Mouse (Mus musculus) heart, embryonic 14.5 days (tissue): Measurements from ENCODE around the gene Tatdn2. TPM values are rescaled to one million over a fixed set of nuclear protein-coding genes. Genes with fewer than 3 reads are reported as not detected.
"Not testable (repeated sequence)": the region's sequence is repeated elsewhere in the genome, so short reads cannot be mapped to it uniquely, and the experiment has no call there.

Experiments used
- ATAC-seq: fragments of 200-750 bp; cut with Nextera tagmentation; 2 replicates; pipeline ENCODE4 v1.8.0; 2017; ENCODE audit warnings: low read depth, moderate TSS enrichment; ENCODE audit not compliant: insufficient number of reproducible peaks, insufficient read depth, low FRiP score
- H3K27ac ChIP-seq, 2 experiments: fragments of 200-500 bp in 1 of 2; fragments of 300-500 bp in 1 of 2; sonication (generic) in 1 of 2; replicated peaks in 1 of 2; 2 replicates each; pipeline ENCODE4 v1.5.1; 2012 to 2014; ENCODE audit warnings: low read depth in 2 of 2, low read length in 2 of 2, control low read depth in 1 of 2, mild to moderate bottlenecking in 1 of 2, mixed read lengths in 1 of 2; ENCODE audit not compliant: control insufficient read depth in 1 of 2, insufficient read depth in 1 of 2
- H3K27me3 ChIP-seq: fragments of 300-500 bp; sonication (generic); 2 replicates; pipeline ENCODE4 v1.6.1; 2014; ENCODE audit warnings: mild to moderate bottlenecking, low read length, control low read depth; ENCODE audit not compliant: control insufficient read depth, insufficient read depth
- H3K36me3 ChIP-seq: fragments of 300-500 bp; sonication (generic); 2 replicates; pipeline ENCODE4 v1.6.1; 2014; ENCODE audit warnings: mild to moderate bottlenecking, control low read depth, low read length, mixed read lengths; ENCODE audit not compliant: control insufficient read depth, insufficient read depth
- H3K4me1 ChIP-seq, 2 experiments: fragments of 200-500 bp in 1 of 2; fragments of 300-500 bp in 1 of 2; sonication (generic) in 1 of 2; 2 replicates each; pipeline ENCODE4 v1.6.1; 2012 to 2014; ENCODE audit warnings: low read length in 2 of 2, control low read depth in 1 of 2, mixed read lengths in 1 of 2; ENCODE audit not compliant: control insufficient read depth in 2 of 2, insufficient read depth in 2 of 2
- H3K4me2 ChIP-seq: fragments of 300-500 bp; sonication (generic); 2 replicates; pipeline ENCODE4 v1.6.1; 2014; ENCODE audit warnings: mild to moderate bottlenecking, low read length
- H3K4me3 ChIP-seq, 2 experiments: fragments of 200-500 bp in 1 of 2; fragments of 300-500 bp in 1 of 2; sonication (generic) in 1 of 2; 2 replicates each; pipeline ENCODE4 v1.5.1; 2012 to 2014; ENCODE audit warnings: low read length in 2 of 2, mild to moderate bottlenecking in 2 of 2, control low read depth in 1 of 2, low read depth in 1 of 2, moderate library complexity in 1 of 2; ENCODE audit not compliant: control insufficient read depth in 1 of 2, insufficient read depth in 1 of 2
- H3K9ac ChIP-seq: fragments of 300-500 bp; sonication (generic); 2 replicates; pipeline ENCODE4 v1.6.1; 2014; ENCODE audit warnings: mild to moderate bottlenecking, low read length
- H3K9me3 ChIP-seq: fragments of 300-500 bp; sonication (generic); 2 replicates; pipeline ENCODE4 v1.6.1; 2016; ENCODE audit warnings: low read length, control low read depth; ENCODE audit not compliant: control insufficient read depth
- WGBS: fragments of 180-500 bp; shearing (Covaris S2); extraction: QIAGEN DNeasy Blood & Tissue Kit; methylation state at CpG from one replicate; pipeline ENCODE4 v1.1.7; 2014; 5-methylcytosine and 5-hydroxymethylcytosine counted together
- polyA plus RNA-seq: library from polyadenylated mRNA; unstranded; fragments of >200 nt; fragmentation: Nextera tagmentation; extraction: Ambion mirVana; gene quantifications from 2 replicates; pipeline ENCODE4 v1.2.1, GENCODE M21; 2014

The Tatdn2 gene
- polyA plus RNA-seq, 1 experiment from 2014 or later, result 0.93 TPM

DNA sequence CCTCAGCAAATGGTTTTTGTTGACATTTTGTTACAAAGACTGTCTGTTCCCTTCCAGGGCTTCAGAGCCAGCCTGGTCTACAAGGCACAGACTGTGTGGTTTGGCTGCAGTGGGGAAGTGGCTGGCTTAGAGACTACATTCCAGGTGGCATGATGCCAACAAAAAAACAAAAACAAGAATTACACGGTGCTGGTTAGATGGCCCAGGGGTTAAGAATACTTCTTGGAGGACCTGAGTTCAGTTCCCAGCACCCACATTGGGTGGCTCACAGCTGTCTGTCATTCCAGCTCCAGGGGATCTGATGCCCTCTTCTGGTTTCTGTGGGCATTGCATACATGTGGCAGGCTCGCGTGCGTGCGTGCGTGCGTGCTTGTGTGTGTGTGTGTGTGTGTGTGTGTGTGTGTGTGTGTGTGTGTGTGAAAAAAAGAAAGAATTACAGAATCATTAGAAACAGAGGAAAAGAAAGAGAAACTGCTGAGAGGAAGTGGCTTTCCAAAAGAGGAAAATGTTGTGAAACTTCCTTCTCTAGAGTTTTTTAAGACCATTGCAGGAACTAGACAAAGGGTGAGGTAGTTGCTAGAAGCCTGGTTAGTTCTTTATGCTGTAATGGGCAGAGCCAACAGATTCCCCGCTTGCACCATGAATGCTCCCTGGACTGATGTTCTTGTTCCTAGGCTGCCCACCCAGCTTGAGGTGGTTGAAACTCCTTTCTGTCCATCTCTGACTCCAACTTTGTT lies 33.7 kb upstream of the Tatdn2 start:
- ATAC-seq, result no peak
- Histone ChIP-seq H3K27me3 (no peaks in the 10 kb centered on the region), H3K4me3 (no peak overlapping the region), H3K27ac (no peak overlapping the region), H3K9ac (no peak overlapping the region), H3K4me2 (no peak overlapping the region), H3K36me3 (no peaks in the 10 kb centered on the region), H3K9me3 (0 out of 2 replicates have a peak, but pooled peaks cover 3% of the 10 kb centered on the region), H3K4me1 (peaks cover 22 to 28% of the 10 kb centered on the region in 2 experiments)
- 86% methylated on average over 8 of the region's 8 CpGs for WGBS

DNA sequence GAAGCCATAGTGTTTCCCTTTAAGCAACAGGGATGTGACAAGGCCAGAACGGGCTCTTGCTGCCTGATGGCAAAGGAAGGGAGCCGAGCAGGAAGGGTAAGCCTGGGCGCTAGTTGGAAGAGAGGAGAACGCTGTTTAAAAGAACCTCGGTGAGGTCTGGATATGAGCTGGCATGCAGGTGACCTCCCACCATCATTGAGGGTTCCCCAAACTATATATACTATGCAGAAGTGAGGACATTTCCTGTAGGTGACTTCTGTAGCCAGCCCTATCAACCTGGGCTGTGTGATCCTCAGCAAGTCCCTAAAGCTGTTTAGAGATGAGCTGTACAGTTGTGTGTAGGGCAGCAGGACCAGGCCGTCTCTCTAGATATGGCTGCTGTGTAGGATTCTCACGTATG lies 32.5 kb upstream of the Tatdn2 start:
- Histone ChIP-seq H3K4me3 (no peak overlapping the region), H3K27ac (no peak overlapping the region), H3K36me3 (no peaks in the 10 kb centered on the region), H3K4me2 (no peak overlapping the region), H3K27me3 (no peaks in the 10 kb centered on the region), H3K9me3 (0 out of 2 replicates have a peak, but pooled peaks cover 3% of the 10 kb centered on the region), H3K4me1 (peaks cover 28 to 37% of the 10 kb centered on the region in 2 experiments), H3K9ac (no peak overlapping the region)
- ATAC-seq, result no peak
- 77% methylated on average over 7 of the region's 7 CpGs for WGBS

DNA sequence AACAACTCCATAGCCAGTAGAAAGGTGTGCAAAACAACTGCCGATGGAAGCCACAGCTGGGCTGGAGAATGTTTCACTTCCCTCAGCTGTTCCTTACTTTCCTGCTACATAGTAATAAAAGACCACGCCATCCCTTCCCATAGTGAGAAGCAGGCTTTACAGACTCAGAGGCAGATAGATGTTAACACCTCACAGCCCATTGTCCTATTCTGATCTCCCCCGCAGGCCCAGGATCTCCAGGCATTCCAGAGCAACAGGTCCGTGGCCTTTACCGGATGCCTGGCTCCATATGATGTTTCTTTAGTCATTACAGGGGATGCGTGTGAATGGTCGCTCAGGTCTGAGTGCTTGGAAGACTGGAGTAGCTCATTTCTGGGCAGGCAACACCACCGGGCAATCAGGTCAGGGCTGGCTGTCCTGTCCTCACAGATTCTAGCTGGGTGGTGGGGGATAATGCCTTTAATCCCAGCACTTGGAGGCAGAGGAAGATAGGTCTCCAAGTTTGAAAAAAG lies 29.2 kb upstream of the Tatdn2 start:
- H3K9ac ChIP-seq, result no peak overlapping the region
- no peak overlapping the region for H3K4me2 ChIP-seq
- H3K27me3 ChIP-seq, result no peaks in the 10 kb centered on the region
- H3K9me3 ChIP-seq, result 0 out of 2 replicates have a peak, but pooled peaks cover 3% of the 10 kb centered on the region
- ATAC-seq, result no peak
- H3K36me3 ChIP-seq, result no peaks in the 10 kb centered on the region
- peaks cover 13 to 17% of the 10 kb centered on the region in 2 experiments for H3K4me1 ChIP-seq
- 48% methylated on average over 8 of the region's 8 CpGs for WGBS
- H3K4me3 ChIP-seq, result no peak overlapping the region
- H3K27ac ChIP-seq, result peak overlapping the region; percentile 44 to 53; a peak in 2 of 4 replicates

DNA sequence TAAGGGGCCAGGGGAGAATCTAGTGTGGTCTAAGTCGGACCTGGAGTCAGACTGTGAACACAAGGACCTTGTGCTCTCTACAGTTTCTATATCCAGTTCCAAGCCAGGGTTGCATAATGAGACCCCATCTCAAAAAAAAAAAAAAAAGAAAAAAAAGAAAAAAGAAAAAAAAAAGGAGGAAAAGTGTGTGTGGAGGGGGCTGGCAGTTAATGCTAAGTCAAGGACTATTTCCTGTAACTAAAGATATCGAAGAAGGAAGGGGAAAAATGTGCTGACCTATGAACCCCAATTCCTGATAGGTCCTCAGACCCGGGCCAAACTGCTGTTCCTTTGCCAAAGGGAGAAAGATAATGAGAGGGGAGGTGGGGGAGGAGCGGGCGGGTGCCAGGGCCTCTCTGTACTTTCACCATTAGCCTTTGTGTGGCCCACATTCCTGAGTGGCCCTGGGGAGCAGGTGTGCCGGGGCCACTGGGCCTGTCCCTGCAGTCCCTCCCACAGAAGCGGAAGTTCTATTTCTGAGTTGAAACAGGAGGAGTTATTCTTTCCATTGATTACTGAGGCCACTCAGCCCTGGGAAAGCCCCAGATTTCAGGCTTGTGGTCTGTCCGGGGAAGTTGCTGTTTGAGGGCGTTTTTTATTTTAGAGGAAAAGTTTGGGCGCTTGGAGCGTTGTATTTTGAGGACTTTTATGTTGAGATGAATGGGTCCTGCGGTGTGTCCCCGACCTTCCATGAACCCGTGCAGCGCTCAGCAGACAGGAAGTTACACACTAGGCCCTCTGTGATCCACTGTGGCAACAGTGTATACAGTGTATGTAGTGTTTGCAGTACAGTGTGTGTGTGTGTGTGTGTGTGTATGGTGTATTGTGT lies 28.3 kb upstream of the Tatdn2 start:
- H3K9ac ChIP-seq, result no peak overlapping the region; the same call in 1 of the 2 replicates
- H3K4me1 ChIP-seq, result peaks cover 13 to 17% of the 10 kb centered on the region in 2 experiments
- H3K9me3 ChIP-seq, result no peaks in the 10 kb centered on the region
- no peak overlapping the region for H3K4me3 ChIP-seq
- H3K4me2 ChIP-seq, result peak overlapping the region; percentile 18; the same call in 1 of the 2 replicates
- H3K36me3 ChIP-seq, result peaks cover 4% of the 10 kb centered on the region; the same call in 1 of the 2 replicates
- peak overlapping the region; percentile 9 to 77; a peak in 3 of 4 replicates for H3K27ac ChIP-seq
- peak; percentile 32; the same call in 1 of the 2 replicates for ATAC-seq
- 44% methylated on average over 15 of the region's 15 CpGs for WGBS
- H3K27me3 ChIP-seq, result no peaks in the 10 kb centered on the region

DNA sequence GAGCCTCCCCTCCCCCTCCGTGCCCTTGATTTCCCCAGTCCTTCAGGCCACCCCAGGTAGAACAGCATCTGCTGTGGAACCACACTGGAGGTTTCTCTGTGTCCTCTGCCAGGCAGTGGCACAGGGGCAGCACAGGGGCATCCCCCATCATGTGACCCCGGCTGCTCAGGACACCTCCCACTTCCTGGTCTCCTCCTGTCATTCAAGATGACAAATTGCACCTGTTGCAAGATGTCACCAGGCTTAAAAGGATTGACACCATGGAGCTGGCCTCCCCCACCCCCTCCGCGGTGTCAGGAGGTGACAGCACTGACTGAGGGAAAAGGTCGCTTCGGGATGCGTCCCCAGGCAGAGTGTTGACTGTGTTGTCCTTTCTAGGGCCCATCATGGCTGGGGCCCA lies 27.0 kb upstream of the Tatdn2 start:
- no peak for ATAC-seq
- peaks cover 4% of the 10 kb centered on the region; the same call in 1 of the 2 replicates for H3K36me3 ChIP-seq
- H3K27ac ChIP-seq, result no peak overlapping the region
- no peak overlapping the region for H3K9ac ChIP-seq
- no peaks in the 10 kb centered on the region for H3K27me3 ChIP-seq
- no peak overlapping the region for H3K4me3 ChIP-seq
- no peak overlapping the region for H3K4me2 ChIP-seq
- no peaks in the 10 kb centered on the region for H3K9me3 ChIP-seq
- 44% methylated on average over 7 of the region's 7 CpGs for WGBS
- peaks cover 13 to 17% of the 10 kb centered on the region in 2 experiments for H3K4me1 ChIP-seq

DNA sequence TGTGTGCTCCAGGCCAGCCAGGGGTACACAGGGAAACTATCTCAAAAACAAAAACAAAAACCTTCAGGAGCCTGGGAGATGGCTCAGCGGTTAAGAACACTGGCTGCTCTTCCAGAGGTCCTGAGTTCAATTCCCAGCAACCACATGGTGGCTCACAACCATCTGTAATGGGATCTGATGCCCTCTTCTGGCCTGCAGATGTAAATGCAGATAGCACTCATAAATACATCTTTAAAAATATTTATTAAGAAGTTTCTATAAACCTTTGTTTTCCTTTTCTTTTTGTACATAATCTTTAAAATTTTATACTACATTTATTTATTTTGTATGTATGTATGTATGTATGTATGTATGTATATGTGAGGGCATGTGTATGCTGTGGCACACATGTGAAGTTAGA lies 24.8 kb upstream of the Tatdn2 start:
- H3K9ac ChIP-seq, H3K4me3 ChIP-seq, H3K27ac ChIP-seq, H3K36me3 ChIP-seq, H3K27me3 ChIP-seq, H3K9me3 ChIP-seq, H3K4me2 ChIP-seq, ATAC-seq: not testable (repeated sequence)
- WGBS, result 74% methylated on average over 1 of the region's 1 CpGs
- peaks cover 13 to 17% of the 10 kb centered on the region in 2 experiments for H3K4me1 ChIP-seq

DNA sequence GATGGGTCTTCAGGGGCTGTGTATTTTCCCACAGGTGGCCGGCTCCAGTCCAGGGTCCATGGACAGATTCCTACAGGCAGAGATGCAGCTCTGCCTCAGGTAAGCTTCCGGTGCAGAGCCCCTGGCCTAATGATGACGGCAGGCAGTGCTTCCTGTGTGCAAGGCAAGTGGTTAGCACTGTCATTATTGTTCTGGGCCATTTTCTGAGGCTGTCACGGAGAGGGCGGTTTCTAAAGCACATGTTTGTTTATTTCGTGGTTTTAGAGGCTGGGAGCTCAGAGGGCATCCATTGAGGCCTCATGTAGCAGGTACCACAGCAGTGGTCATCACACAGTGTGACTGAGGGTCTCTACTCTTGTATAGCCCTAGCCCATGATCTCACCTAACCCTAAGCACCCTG lies 23.9 kb upstream of the Tatdn2 start:
- peaks cover 4% of the 10 kb centered on the region; the same call in 1 of the 2 replicates for H3K36me3 ChIP-seq
- ATAC-seq, result no peak
- no peak overlapping the region for H3K9ac ChIP-seq
- no peaks in the 10 kb centered on the region for H3K27me3 ChIP-seq
- H3K4me3 ChIP-seq, result no peak overlapping the region
- 78% methylated on average over 6 of the region's 6 CpGs for WGBS
- no peak overlapping the region for H3K4me2 ChIP-seq
- no peak overlapping the region for H3K27ac ChIP-seq
- H3K4me1 ChIP-seq, result peaks cover 11 to 17% of the 10 kb centered on the region in 2 experiments
- H3K9me3 ChIP-seq, result no peaks in the 10 kb centered on the region
